Comparison of ENCODE assay signal across 12 mouse cellular contexts in genomic region chr12:8325943-8326522, GRCm38 (mm10). TPM values are rescaled to one million over a fixed set of nuclear protein-coding genes. Genes with fewer than 3 reads are reported as not detected.
DNase-seq lines count a peak whose midpoint lies in the region; ATAC-seq and TF ChIP-seq lines count a peak whose summit lies in the region.
"Had no signal": no experiment of that assay in that cellular context is flagged by ENCODE, and none has a peak within 500 bp of the region (broad histone marks: within the 10 kb centered on the region; RNA-seq: fewer than 3 reads in every experiment).

No protein-coding gene starts in this region.

- no peak for TF ChIP-seq CTCF in gastrocnemius, adult 2 months (IDR thresholded peaks at IDR 0.05)
- no peak for TF ChIP-seq CTCF in kidney, adult 2 months (conservative IDR thresholded peaks at IDR 0.05; ENCODE audit: insufficient read depth, insufficient read length, low read depth, low read length)

- H3K27me3 ChIP-seq in neural tube, embryonic 13.5 days: no peaks in the 10 kb centered on the region
- H3K27me3 ChIP-seq in kidney, adult 2 months (replicated peaks; ENCODE audit: control insufficient read depth, insufficient read depth, low read length): no peaks in the 10 kb centered on the region
- H3K27me3 ChIP-seq: CH12.LX; liver, embryonic 13.5 days had no signal

- H3K4me3 ChIP-seq in gastrocnemius, adult 2 months: peak overlapping the region; percentile 13; the same call in 1 of the 2 replicates
- no peak overlapping the region for H3K4me3 ChIP-seq in neural tube, embryonic 13.5 days
- no peak overlapping the region for H3K4me3 ChIP-seq in kidney, adult 2 months (ENCODE audit: insufficient read depth, low read depth, low read length)
- H3K4me3 ChIP-seq: liver, embryonic 13.5 days had no signal

- no peak for ATAC-seq in neural tube, embryonic 13.5 days (ENCODE audit: low read depth)

- intact Hi-C loops in gastrocnemius, adult 2 months (cut with DNase I): loop anchor here (1.0 to 2.0 kb wide), 2 partner anchors 13 to 119 kb away; partner anchors contain the start of gene Hs1bp3

- DNase-seq in gastrocnemius, adult 2 months: peak; percentile 49
- DNase-seq in gastrocnemius, adult 8-10 months (ENCODE audit: low spot score in 2 of 2): no peak
- no peak for DNase-seq in neural tube, embryonic 10.5 days (ENCODE audit: extremely low spot score, low spot score)
- peak; percentile 45 for DNase-seq in gonadal fat pad, adult 2 months (ENCODE audit: low read depth)
- DNase-seq in kidney, adult 2 months: no peak
- DNase-seq in gastrocnemius, adult 18-20 months (ENCODE audit: low spot score): no peak

- 82% methylated on average over 17 of the region's 17 CpGs for WGBS in neural tube, embryonic 13.5 days
- 88% methylated on average over 17 of the region's 17 CpGs for WGBS in kidney, adult 2 months

- H3K9ac ChIP-seq in neural tube, embryonic 13.5 days: no peak overlapping the region
- H3K9ac ChIP-seq: liver, embryonic 13.5 days had no signal

- H3K9me3 ChIP-seq in neural tube, embryonic 13.5 days: no peaks in the 10 kb centered on the region
- H3K9me3 ChIP-seq: liver, embryonic 13.5 days had no signal

- H3K27ac ChIP-seq in gastrocnemius, adult 2 months: peak overlapping the region; percentile 84
- 0 out of 2 replicates have a peak overlapping the region, but pooled peaks have one; percentile 0 for H3K27ac ChIP-seq in neural tube, embryonic 13.5 days (replicated peaks)
- H3K27ac ChIP-seq in kidney, adult 2 months (ENCODE audit: insufficient read depth, low read depth, low read length): no peak overlapping the region
- H3K27ac ChIP-seq: liver, embryonic 13.5 days had no signal

- no peak for TF ChIP-seq POLR2A in kidney, adult 2 months (IDR thresholded peaks at IDR 0.05; ENCODE audit: low read depth, low read length)

- no peak overlapping the region for H3K4me2 ChIP-seq in neural tube, embryonic 13.5 days
- H3K4me2 ChIP-seq: liver, embryonic 13.5 days had no signal

- peaks cover 34% of the 10 kb centered on the region for H3K36me3 ChIP-seq in neural tube, embryonic 13.5 days
- H3K36me3 ChIP-seq in kidney, adult 2 months (ENCODE audit: control insufficient read depth, insufficient read depth, low read length): no peaks in the 10 kb centered on the region
- H3K36me3 ChIP-seq: liver, embryonic 13.5 days had no signal

- H3K4me1 ChIP-seq in neural tube, embryonic 13.5 days (replicated peaks): peaks cover 19% of the 10 kb centered on the region
- no peaks in the 10 kb centered on the region for H3K4me1 ChIP-seq in kidney, adult 2 months (ENCODE audit: control insufficient read depth, insufficient read depth, low read length)
- H3K4me1 ChIP-seq: liver, embryonic 13.5 days had no signal

RNA-seq across cellular contexts. Expression of gene Hs1bp3, which starts 12.8 kb away (rescaled TPM):
- total RNA-seq in gastrocnemius, adult 2 months (2021): 1 to 10 TPM; 6.1 to 7.7 TPM
- total RNA-seq in gastrocnemius, adult 8-10 months (2022): 1 to 10 TPM; 4.3 to 8.4 (median 5.4) TPM
- polyA plus RNA-seq in neural tube, embryonic 13.5 days (2015; fragmentation: Nextera tagmentation; extraction: Ambion mirVana): 10.6 and 11.3 TPM in 2 replicates
- 25.9 and 27.7 TPM in 2 replicates for polyA plus RNA-seq in gonadal fat pad, adult 2 months (2012; rRNA removed)
- polyA plus RNA-seq in kidney, adult 2 months (2012; rRNA removed): 25.3 and 27.7 TPM in 2 replicates
- total RNA-seq in gastrocnemius, adult 18-20 months (2021): 1 to 10 TPM; 6.8 to 7.0 TPM

RNA-seq across cellular contexts. Expression of gene Gdf7, which starts 24.3 kb away (rescaled TPM):
- not detected for total RNA-seq in gastrocnemius, adult 2 months (2021)
- total RNA-seq in gastrocnemius, adult 8-10 months (2022): not detected
- polyA plus RNA-seq in neural tube, embryonic 13.5 days (2015; fragmentation: Nextera tagmentation; extraction: Ambion mirVana): 0.43 and 0.49 TPM in 2 replicates
- polyA plus RNA-seq in gonadal fat pad, adult 2 months (2012; rRNA removed): 0.38 and 0.49 TPM in 2 replicates
- polyA plus RNA-seq in kidney, adult 2 months (2012; rRNA removed): 1.1 and 1.5 TPM in 2 replicates
- total RNA-seq in gastrocnemius, adult 18-20 months (2021): not detected
- total RNA-seq: CH12.LX; hematopoietic stem cell, adult 5-6 weeks; megakaryocyte-erythroid progenitor cell, adult 5-6 weeks had no signal
- polyA plus RNA-seq: activated CD4-positive, CD25-positive, alpha-beta regulatory T cell, adult 4 months; liver, embryonic 13.5 days had no signal

Comparison
In these comparisons a context has a peak if more than half of its experiments do, and no peak if none do; other contexts are left out.
1. DNase-seq: peak in gastrocnemius, adult 2 months (single experiment) and gonadal fat pad, adult 2 months (single experiment); none in gastrocnemius, adult 8-10 months (0 of 2), neural tube, embryonic 10.5 days (single experiment), kidney, adult 2 months (single experiment) and gastrocnemius, adult 18-20 months (single experiment).